Mouse (Mus musculus) megakaryocyte, embryonic 14.5 days (primary cell): ENCODE measurements around the gene Cyba.

Experiments used
- FLI1 ChIP-seq: IDR thresholded peaks from 2 replicates; pipeline ENCODE4 v1.6.1; 2012; ENCODE audit warnings: low read length, inconsistent platforms, mixed read lengths
- GATA1 ChIP-seq: IDR thresholded peaks from 3 replicates; pipeline ENCODE4 v1.6.1; 2012; ENCODE audit warnings: mixed read lengths, low read length, inconsistent platforms, borderline replicate concordance

DNA sequence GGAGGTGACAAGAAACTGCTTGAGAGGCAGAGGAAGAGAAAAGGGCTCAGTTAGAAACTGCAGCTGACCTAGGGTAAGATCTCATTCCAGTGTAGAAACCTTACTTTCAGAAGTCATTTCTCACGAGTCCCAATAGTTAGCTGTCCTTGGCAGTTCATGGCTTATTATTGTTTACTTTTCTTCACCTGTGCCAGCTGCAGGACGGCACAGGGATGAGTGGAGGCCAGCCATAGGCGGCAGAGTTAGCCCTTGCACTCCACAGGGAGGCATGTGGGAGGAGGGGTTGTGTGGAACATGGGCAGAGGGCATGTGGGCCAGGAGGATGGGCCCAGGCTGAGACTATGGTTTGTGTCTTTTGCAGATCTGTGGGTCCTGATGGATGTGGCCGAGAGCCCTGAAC is 49.7 kb downstream of the Cyba start:
- TF ChIP-seq GATA1 (no peak), FLI1 (no peak)
